Mouse (Mus musculus) embryonic fibroblast, embryonic 13.5 days (primary cell): Measurements from ENCODE around the gene Kcnab1. TPM values are rescaled to one million over a fixed set of nuclear protein-coding genes. Genes with fewer than 3 reads are reported as not detected.
A peak's percentile ranks its signal among the peaks of the same experiment; 100 is the strongest.

Experiments used
- H3K27ac ChIP-seq: 2 replicates; pipeline ENCODE4 v1.5.1; 2012; ENCODE audit warnings: low read length, control low read depth, inconsistent platforms; ENCODE audit not compliant: insufficient read depth
- H3K4me1 ChIP-seq: 2 replicates; pipeline ENCODE4 v1.6.1; 2011; ENCODE audit warnings: low read length; ENCODE audit not compliant: control insufficient read depth, insufficient read depth
- H3K4me3 ChIP-seq: 2 replicates; pipeline ENCODE4 v1.5.1; 2011; ENCODE audit warnings: mild to moderate bottlenecking, control low read depth, low read length; ENCODE audit not compliant: insufficient read depth
- CTCF ChIP-seq: IDR thresholded peaks from 2 replicates; pipeline ENCODE4 v1.5.1; 2011; ENCODE audit warnings: mild to moderate bottlenecking, control low read depth, low read length, moderate library complexity, borderline replicate concordance; ENCODE audit not compliant: insufficient read depth
- POLR2A ChIP-seq: IDR thresholded peaks from 2 replicates; pipeline ENCODE4 v1.6.1; 2011; ENCODE audit warnings: low read depth, mild to moderate bottlenecking, control low read depth, low read length, moderate library complexity
- polyA plus RNA-seq: library from polyadenylated mRNA; stranded (reverse); fragments of >200 nt; gene quantifications from 2 replicates; pipeline ENCODE4 v1.2.4, GENCODE M21; 2011; ENCODE audit warnings: low read depth; ENCODE audit not compliant: missing spikeins, insufficient read length

The Kcnab1 gene
- polyA plus RNA-seq, 1 experiment: 10.8 TPM

DNA sequence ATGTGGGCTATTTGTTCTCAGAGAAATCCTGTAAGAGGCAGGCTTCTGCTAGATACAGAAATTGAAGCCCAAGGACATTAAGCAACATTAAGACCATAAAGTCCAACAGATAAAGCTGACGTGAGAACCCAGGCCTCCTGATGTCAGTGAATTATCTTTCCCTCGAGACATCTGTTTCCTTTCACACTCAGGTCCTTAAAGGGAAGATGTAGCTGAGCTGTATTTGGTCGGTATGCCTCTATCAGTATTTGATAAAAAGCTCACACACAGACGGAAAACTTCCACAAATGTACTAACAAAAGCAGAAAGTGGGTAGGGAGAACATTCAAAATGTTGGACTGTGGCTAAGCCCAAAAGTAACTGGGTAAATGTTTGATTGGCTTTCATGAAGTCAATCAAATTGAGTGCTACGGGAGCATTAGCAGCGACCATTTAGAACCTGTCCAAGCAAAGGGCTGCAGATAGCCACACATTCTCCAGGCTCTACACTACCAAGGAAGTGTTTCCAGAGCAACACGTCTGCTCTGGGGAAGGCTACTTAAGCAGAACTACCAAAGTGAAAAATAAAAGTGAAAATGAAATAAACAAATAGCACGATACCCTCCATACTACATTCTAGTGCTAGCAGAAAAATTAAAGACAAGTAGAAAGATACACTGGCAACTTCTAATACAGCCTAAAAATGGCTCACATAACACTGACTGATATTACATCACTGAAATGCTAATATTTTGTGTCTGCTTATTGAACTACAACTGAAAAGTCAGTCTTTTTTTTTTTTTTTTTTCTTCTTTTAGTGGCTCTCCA lies 251.2 kb downstream of the Kcnab1 start:
- H3K4me1 ChIP-seq: peaks cover 3% of the 10 kb centered on the region; the same call in 1 of the 2 replicates
- TF ChIP-seq POLR2A (no peak), CTCF (no peak)
- 0 out of 2 replicates have a peak overlapping the region, but pooled peaks have one; percentile 5 for H3K27ac ChIP-seq
- no peak overlapping the region for H3K4me3 ChIP-seq

DNA sequence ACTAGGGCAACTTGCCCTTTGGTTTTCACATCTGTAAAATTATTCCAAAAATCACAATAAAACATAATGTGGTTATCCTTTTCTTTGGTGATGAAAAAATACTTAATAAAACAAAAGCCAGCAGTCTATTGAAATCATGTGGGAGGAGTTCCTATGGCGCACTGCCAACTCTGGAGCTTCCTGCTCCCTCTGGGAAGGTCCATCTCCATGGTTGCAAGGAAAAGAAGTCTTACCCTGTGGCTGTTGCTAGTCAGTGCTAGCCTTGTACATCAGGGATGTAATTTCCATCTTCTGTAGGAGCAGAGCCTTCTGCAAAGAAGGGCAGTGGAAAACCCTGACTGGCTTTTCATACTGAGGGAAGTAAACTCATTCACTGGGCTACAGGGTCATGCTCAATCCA lies 254.3 kb downstream of the Kcnab1 start:
- TF ChIP-seq CTCF: no peak
- no peak for TF ChIP-seq POLR2A
- peaks cover 3% of the 10 kb centered on the region; the same call in 1 of the 2 replicates for H3K4me1 ChIP-seq

DNA sequence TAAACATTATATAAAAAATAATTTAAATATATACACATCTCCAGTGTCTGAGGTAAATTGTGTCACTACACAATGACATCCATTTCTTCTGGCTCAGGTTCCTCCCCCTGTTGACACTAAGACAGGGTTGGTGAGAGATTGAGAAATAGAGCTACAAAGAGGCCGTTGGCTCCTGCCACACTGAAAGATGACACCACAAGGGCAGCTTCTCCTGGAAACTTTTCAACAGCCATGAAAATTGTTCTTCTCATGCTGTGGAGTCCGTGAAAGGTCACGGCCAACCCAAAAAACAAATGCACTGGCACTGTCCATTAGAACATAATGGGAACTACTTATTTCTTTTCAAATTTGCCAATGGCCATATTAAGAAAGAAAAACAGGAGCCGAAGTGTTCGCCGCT lies 256.0 kb downstream of the Kcnab1 start:
- TF ChIP-seq CTCF: no peak
- TF ChIP-seq POLR2A: no peak
- H3K4me1 ChIP-seq: peaks cover 3% of the 10 kb centered on the region; the same call in 1 of the 2 replicates
- H3K4me3 ChIP-seq: no peak overlapping the region
- H3K27ac ChIP-seq: no peak overlapping the region

More for the DNA sequence above, 254.3 kb downstream of the Kcnab1 start:
- Histone ChIP-seq H3K4me3 (no peak overlapping the region), H3K27ac (no peak overlapping the region)

DNA sequence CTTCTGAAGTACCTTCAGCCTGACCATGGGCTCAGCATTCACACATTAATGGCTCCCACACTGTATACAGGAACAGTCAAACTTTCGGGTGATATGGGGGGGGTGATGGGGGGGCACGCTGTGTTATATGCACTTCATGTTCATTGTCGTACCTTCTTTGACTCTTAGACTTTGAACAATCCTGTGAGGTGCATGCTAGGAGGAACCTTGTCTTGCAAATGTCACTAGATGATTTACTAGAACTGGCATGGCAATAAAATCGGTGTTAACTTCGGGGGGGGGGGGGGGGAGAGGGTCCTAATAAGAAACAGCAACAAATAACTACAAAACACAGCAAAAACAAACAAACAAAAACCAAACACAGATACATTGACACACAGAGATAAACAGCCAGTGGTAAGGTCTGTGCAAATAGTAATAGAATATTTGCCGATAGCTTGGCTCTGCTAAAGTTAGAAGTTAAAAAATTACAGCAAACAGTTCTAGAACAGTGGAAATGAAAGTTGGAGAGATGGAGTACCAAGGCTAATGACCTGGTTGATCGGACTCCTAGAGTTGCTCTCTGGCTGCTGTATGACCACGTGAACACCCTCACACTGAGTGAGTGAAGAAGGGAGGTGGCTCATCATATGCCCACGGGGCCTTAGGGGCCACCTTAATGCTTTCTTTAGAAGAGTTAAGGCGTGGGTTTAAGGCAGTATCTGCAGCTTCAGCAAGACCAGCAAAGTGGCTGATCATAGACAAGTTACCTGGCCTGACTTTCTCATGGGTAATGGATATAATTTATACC lies 256.9 kb downstream of the Kcnab1 start:
- peaks cover 3% of the 10 kb centered on the region; the same call in 1 of the 2 replicates for H3K4me1 ChIP-seq
- no peak for TF ChIP-seq POLR2A
- no peak for TF ChIP-seq CTCF
- H3K27ac ChIP-seq: no peak overlapping the region
- H3K4me3 ChIP-seq: no peak overlapping the region

DNA sequence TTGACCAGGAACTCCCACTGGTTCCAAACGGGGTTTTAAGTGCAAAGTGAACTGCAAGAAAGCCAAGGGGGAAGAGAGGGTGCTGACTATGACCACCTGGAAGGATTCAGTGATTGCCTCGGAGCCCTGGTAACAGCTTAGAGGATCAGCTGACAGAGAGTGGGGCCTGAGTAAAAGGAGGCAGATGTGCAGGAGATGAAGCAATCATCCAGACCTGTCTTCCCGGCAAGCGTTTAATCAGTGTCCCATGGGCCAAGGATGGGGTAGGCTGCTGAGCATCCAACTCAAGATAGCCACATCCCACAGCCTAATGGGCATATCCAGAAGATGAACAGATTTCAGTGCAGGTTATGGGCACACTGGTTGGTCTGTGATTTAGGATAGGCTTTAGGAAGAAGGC lies 258.8 kb downstream of the Kcnab1 start:
- H3K4me1 ChIP-seq: peaks cover 3% of the 10 kb centered on the region; the same call in 1 of the 2 replicates
- no peak overlapping the region for H3K4me3 ChIP-seq
- no peak overlapping the region for H3K27ac ChIP-seq
- no peak for TF ChIP-seq CTCF
- no peak for TF ChIP-seq POLR2A

DNA sequence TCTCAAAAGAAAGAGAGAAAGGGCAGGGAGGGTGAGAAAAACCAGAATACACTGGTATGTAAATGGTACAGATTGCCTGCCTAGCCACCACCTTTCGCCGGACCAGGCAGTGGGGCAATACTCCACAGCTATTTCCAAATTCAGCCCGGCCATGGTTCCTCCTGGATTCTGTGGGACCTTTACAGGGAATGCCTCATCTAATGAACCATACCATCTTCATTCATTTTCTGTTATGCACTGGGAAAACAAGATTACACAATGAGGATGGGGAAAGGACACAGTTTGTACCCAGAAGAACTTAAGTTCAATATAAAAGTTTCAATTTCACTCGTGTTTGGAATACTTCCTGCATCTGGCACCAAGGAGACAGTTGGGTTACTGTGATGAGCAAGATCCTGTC lies 263.4 kb downstream of the Kcnab1 start:
- Histone ChIP-seq H3K4me3 (no peak overlapping the region), H3K27ac (no peak overlapping the region), H3K4me1 (peaks cover 4% of the 10 kb centered on the region)
- TF ChIP-seq POLR2A: no peak
- no peak for TF ChIP-seq CTCF

DNA sequence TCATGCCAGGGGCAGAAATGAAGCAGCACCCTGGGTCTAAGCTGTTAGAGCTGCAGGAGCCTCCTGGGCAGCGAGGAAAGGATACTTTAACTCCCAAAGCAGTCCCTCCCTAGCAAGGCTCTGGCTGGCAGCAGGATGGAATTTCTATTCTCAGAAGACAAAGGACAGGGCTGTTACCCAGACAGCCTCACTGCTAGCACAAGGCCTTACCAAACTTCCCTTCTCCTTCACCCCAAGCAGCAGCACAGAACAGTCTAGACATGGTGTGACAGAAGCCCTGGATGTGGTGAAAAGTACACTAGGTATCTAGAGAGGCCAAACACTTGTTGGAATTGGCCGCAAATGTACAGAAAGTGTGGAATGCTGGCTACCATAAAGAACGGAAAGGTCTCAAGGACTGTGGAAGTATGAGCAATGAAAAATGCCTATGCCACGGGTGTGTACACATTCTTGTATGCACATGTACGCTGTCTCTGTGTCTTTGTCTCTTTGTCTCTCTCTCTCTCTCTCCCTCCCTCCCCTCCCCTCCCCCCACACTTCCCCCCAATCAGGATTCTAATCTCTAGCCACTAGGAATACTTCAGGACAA lies 264.5 kb downstream of the Kcnab1 start:
- Histone ChIP-seq H3K4me1 (peaks cover 4% of the 10 kb centered on the region), H3K27ac (no peak overlapping the region)

DNA sequence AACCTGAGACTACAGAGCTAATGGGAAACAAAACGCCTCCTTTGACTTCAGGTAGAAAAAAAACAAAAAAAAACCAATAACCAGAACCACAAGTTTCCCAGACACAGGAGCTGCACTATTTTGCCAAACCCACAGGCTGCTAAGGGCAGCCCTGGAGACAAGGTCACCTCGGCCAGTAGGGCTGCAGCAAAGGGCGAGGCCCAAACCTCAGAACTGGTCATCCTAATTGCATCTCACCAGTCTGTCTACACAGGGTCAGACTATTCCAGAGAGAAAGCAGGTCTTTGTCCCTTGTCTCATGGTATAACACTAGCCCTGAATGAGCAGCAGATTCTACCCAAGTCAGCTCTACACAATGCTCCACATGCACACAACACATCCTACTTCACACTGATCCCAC lies 265.5 kb downstream of the Kcnab1 start:
- no peak overlapping the region for H3K4me3 ChIP-seq

More for the DNA sequence above, 264.5 kb downstream of the Kcnab1 start:
- no peak overlapping the region for H3K4me3 ChIP-seq
- TF ChIP-seq POLR2A (no peak), CTCF (no peak)

DNA sequence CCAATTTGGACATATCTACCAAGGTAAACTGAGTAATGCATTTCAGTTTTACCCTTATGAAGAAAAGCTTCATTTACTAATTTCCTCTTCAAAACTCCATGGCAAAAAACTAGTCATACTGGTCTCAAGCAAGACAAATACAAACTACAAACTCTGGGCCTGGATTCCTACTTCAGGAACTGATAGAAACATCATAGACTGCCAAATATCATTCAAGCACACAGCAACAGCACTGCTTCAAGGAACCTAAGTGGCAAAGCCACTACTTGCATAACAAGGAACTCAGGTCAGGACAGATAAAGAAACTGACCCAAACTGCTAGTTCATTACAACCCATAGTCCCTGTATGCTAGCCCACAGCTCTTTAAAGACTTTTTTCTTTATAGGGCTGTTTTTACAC lies 269.5 kb downstream of the Kcnab1 start:
- H3K4me3 ChIP-seq: no peak overlapping the region
- TF ChIP-seq POLR2A (no peak), CTCF (no peak)
- no peak overlapping the region for H3K27ac ChIP-seq

More for the DNA sequence above, 265.5 kb downstream of the Kcnab1 start:
- Histone ChIP-seq H3K4me1 (peaks cover 4% of the 10 kb centered on the region), H3K27ac (no peak overlapping the region)
- no peak for TF ChIP-seq POLR2A
- no peak for TF ChIP-seq CTCF

More for the DNA sequence above, 269.5 kb downstream of the Kcnab1 start:
- H3K4me1 ChIP-seq: peaks cover 4% of the 10 kb centered on the region
